Mouse (Mus musculus): ENCODE results near the gene Gm4907.
"Not testable (repeated sequence)": the region's sequence is repeated elsewhere in the genome, so short reads cannot be mapped to it uniquely, and the experiment has no call there.

The Gm4907 gene

GRCm38 (mm10) chrX:23882253-23882652 is at the start of gene Gm4907:
Gene Gm4907, plus strand, starts transcription at chrX:23882553.
- DNase-seq = not testable (repeated sequence)

GRCm38 (mm10) chrX:23833784-23834183 is 48.6 kb upstream of the Gm4907 start:
- not testable (repeated sequence) for DNase-seq

GRCm38 (mm10) chrX:23840921-23841320 is 41.4 kb upstream of the Gm4907 start:
- no peak for DNase-seq

- no peak for DNase-seq
These were observed 71.8 kb downstream of the Gm4907 start for GRCm38 (mm10) chrX:23954161-23954560.

Measured in right cerebral cortex, postnatal 25 days (tissue).